Mouse (Mus musculus): ENCODE data around the gene Zfp423.

DNA sequence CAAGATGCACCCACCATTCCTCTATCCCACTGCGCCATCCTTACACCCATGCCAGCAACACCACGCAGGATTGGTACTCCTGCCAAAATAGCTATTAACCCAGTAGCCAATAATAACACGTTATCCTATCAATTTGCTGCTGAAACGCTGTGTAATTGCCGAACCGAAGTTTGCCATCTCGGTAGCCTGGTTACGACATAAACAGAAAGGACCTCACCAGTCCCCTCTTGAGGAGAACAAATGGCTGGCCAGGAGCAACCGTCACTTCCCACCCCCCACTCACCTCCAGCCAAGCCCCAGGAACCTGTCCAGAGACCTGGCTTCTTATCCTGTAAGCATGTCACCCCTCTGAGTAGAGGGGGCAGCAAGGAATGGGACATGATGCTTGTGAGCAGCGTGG lies 156.0 kb downstream of the Zfp423 start:
- TF ChIP-seq GATA1 (IDR thresholded peaks at IDR 0.05; ENCODE audit: low read length) (no peak), TAL1 (IDR thresholded peaks at IDR 0.05; ENCODE audit: low read length) (no peak)
